Mouse (Mus musculus) midbrain, embryonic 15.5 days (tissue): ENCODE results near the gene Tle1. TPM values are rescaled to one million over a fixed set of nuclear protein-coding genes. Genes with fewer than 3 reads are reported as not detected.

Experiments
- ATAC-seq: fragments of 200-750 bp; cut with Nextera tagmentation; replicated peaks from 2 replicates; pipeline ENCODE4 v1.8.0; 2017; ENCODE audit warnings: moderate TSS enrichment
- H3K27ac ChIP-seq: fragments of 300-500 bp; sonication (generic); 2 replicates; pipeline ENCODE4 v1.5.1; 2015; ENCODE audit warnings: mild to moderate bottlenecking, inconsistent platforms
- H3K27me3 ChIP-seq: fragments of 300-500 bp; sonication (generic); replicated peaks from 2 replicates; pipeline ENCODE4 v1.6.1; 2015; ENCODE audit warnings: inconsistent platforms
- H3K36me3 ChIP-seq: fragments of 300-500 bp; sonication (generic); replicated peaks from 2 replicates; pipeline ENCODE4 v1.6.1; 2015; ENCODE audit warnings: inconsistent platforms
- H3K4me1 ChIP-seq: fragments of 300-500 bp; sonication (generic); 2 replicates; pipeline ENCODE4 v1.6.1; 2015; ENCODE audit warnings: inconsistent platforms
- H3K4me2 ChIP-seq: fragments of 300-500 bp; sonication (generic); 2 replicates; pipeline ENCODE4 v1.6.1; 2015; ENCODE audit warnings: inconsistent platforms, mild to moderate bottlenecking, moderate library complexity
- H3K4me3 ChIP-seq: fragments of 300-500 bp; sonication (generic); 2 replicates; pipeline ENCODE4 v1.5.1; 2015; ENCODE audit warnings: mild to moderate bottlenecking, inconsistent platforms
- H3K9ac ChIP-seq: fragments of 300-500 bp; sonication (generic); 2 replicates; pipeline ENCODE4 v1.6.1; 2015; ENCODE audit warnings: mild to moderate bottlenecking, inconsistent platforms
- H3K9me3 ChIP-seq: fragments of 300-500 bp; sonication (generic); 2 replicates; pipeline ENCODE4 v1.6.1; 2016; ENCODE audit warnings: inconsistent platforms
- WGBS: fragments of 180-500 bp; shearing (Covaris S2); methylation state at CpG from one replicate; pipeline ENCODE4 v1.1.7; 2015; ENCODE audit warnings: mixed read lengths; 5-methylcytosine and 5-hydroxymethylcytosine counted together
- polyA plus RNA-seq: library from polyadenylated mRNA; unstranded; fragments of >200 nt; fragmentation: Nextera tagmentation; extraction: Ambion mirVana; gene quantifications from 2 replicates; pipeline ENCODE4 v1.2.1, GENCODE M21; 2015

Tle1 gene
- polyA plus RNA-seq, result 32.7 and 39.4 TPM in 2 replicates

DNA sequence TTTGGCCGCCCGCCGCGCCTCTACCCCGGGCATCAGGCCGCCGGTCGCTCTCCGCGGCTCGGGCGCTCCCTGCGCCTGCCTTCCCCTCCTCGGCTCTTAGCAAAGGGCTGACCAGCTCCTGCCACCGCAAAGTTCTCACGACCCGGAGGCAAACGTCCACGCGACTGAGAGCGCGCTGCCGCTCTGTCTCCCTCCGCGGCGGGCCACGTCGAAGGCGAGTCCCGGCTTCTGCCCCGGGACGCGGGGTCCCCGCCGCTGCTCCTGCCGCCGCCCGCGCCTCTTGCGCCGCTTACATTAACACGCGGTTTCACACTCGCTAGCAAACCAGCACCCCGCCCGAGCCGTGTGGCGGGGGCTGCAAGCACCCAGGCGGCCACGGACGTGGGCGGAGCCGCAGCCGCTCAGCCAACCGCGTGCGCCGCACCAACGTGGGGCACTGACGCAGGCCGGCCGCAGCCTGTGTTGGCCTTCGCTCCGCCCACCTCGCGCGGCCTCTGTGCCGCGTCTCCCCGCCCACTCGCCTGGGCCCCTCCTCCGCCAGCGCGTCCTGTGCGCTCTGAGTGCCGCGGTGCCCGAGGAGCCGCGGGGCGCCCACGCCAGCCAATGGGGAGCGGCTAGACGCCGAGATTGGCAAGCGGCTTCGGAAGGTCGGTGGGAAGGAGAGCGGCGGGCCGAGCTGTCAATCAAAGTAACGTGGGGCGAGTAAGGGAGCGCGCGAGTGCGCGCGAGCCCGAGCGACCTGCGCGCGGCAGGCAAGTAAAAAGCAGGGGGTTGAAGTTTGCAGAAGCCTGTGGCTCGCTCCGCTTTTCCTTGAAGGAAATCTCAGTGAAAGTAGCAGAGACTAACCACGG is at the start of gene Tle1:
Gene Tle1, minus strand, starts transcription at position 361 of the 851 bp plus-strand sequence.
- peak within 1 kb of the TSS; percentile 83 for H3K4me2 ChIP-seq
- peaks cover 4% of the 10 kb centered on the region; the same call in 1 of the 2 replicates for H3K27me3 ChIP-seq
- H3K9me3 ChIP-seq, result no peaks in the 10 kb centered on the region
- peak within 1 kb of the TSS; percentile 97 for H3K4me3 ChIP-seq
- H3K4me1 ChIP-seq, result peaks cover 48% of the 10 kb centered on the region
- H3K27ac ChIP-seq, result peak within 1 kb of the TSS; percentile 96
- ATAC-seq, result peak; percentile 97
- 0% methylated on average over 106 of the region's 107 CpGs for WGBS
- H3K36me3 ChIP-seq, result no peaks in the 10 kb centered on the region
- peak within 1 kb of the TSS; percentile 91 for H3K9ac ChIP-seq

DNA sequence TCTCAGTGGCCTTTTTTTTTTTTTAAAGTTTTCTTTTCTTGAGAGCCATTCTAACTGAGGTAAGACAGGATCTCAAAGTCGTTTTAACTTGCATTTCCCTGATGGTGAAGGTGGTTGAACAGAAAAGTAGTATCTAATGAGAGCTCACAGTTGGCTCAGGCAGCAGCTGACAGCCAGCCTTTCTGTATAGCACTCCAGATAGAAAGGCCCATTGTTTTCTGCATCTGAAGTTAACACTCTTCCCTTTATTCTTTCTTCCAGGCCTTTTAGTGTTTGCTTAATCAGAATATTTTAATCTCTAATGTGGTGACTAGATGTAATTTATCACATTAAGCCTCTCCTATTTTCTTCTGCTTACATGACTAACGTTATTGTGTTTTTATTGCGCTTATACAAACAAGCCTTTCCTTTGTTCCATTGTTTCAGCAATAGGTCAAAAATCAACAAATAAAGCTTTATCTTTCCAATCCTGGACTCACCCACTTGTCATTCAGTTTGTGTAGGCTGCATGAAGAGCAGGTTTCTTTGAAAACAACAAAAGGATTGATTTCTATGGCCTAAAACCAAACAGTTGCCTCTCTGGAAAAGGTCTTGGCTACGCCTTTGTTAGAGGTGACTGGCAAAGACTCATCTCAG is 33.0 kb upstream of the Tle1 start:
- no peak overlapping the region for H3K27ac ChIP-seq
- WGBS, result 9% methylated on average over 4 of the region's 4 CpGs
- H3K4me3 ChIP-seq, result no peak overlapping the region
- H3K9me3 ChIP-seq, result no peaks in the 10 kb centered on the region
- ATAC-seq, result no peak
- no peak overlapping the region for H3K4me2 ChIP-seq
- no peaks in the 10 kb centered on the region for H3K27me3 ChIP-seq
- no peaks in the 10 kb centered on the region for H3K4me1 ChIP-seq
- H3K9ac ChIP-seq, result no peak overlapping the region
- H3K36me3 ChIP-seq, result no peaks in the 10 kb centered on the region

DNA sequence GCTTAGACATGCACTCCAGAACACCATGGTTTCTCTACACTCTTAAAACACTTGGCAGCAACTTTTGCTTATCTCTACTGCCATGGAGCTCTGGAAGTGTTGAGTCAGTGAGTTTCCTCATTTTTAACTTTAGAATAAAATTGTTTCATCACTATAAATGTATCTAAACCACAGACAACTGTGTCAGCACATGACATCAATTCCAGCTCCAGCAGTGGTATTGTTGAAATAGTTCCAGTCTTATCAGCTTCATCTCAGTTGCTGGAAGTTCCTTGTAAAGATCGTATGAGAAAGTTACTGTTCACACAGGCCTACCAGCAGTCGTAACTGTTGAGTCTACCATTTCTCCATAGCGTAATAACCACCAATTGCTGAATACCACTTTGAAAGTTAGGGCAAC is 31.5 kb upstream of the Tle1 start:
- no peak for ATAC-seq
- Histone ChIP-seq H3K9ac (no peak overlapping the region), H3K27me3 (no peaks in the 10 kb centered on the region), H3K4me3 (no peak overlapping the region), H3K36me3 (no peaks in the 10 kb centered on the region), H3K4me1 (no peaks in the 10 kb centered on the region), H3K9me3 (no peaks in the 10 kb centered on the region), H3K27ac (no peak overlapping the region), H3K4me2 (no peak overlapping the region)
- WGBS, result 92% methylated on average over 3 of the region's 3 CpGs

DNA sequence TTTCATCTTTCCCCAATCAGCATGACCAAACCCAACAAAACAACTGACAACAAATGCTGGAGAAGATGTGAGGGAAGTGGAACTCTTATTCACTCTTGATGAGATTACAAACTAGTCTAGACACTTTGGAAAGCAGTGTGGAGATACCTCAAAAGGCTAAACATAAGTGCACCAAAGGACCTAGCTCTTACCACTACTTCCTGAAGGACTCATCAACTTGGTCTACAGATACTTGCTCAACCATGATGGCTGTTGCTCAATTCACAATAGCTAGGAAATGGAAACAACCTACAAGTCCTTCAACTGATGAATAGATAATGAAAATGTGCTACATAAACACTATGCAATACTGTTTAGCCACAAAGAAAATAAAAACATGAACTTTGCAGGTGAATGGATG is 30.1 kb upstream of the Tle1 start:
- no peak overlapping the region for H3K9ac ChIP-seq
- no peaks in the 10 kb centered on the region for H3K9me3 ChIP-seq
- no peaks in the 10 kb centered on the region for H3K27me3 ChIP-seq
- no peak overlapping the region for H3K4me3 ChIP-seq
- H3K36me3 ChIP-seq, result no peaks in the 10 kb centered on the region
- H3K27ac ChIP-seq, result no peak overlapping the region
- no peak for ATAC-seq
- H3K4me1 ChIP-seq, result no peaks in the 10 kb centered on the region
- no peak overlapping the region for H3K4me2 ChIP-seq

DNA sequence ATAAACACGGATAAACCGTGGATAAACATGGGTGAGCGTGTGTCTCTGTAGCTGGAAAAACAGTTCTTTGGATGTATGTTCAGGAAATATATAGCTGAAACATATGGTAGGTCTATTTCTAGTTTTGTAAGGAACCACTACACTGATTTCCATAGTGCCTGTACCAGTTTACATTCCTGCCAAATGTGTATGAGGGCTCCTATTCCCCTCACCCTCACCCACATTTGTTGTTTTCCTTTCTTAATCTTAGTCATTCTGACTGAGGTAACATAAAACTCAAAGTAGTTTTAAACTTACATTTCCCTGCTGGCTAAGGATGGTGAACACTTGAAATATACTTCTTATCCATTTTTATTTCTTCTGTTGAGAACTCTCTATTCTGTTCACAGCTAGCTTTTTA is 20.9 kb upstream of the Tle1 start:
- 95% methylated on average over 3 of the region's 3 CpGs for WGBS
- Histone ChIP-seq H3K27me3 (no peaks in the 10 kb centered on the region), H3K4me3 (no peak overlapping the region), H3K27ac (no peak overlapping the region), H3K36me3 (no peaks in the 10 kb centered on the region), H3K4me1 (no peaks in the 10 kb centered on the region), H3K9me3 (no peaks in the 10 kb centered on the region), H3K9ac (no peak overlapping the region), H3K4me2 (no peak overlapping the region)
- no peak for ATAC-seq

DNA sequence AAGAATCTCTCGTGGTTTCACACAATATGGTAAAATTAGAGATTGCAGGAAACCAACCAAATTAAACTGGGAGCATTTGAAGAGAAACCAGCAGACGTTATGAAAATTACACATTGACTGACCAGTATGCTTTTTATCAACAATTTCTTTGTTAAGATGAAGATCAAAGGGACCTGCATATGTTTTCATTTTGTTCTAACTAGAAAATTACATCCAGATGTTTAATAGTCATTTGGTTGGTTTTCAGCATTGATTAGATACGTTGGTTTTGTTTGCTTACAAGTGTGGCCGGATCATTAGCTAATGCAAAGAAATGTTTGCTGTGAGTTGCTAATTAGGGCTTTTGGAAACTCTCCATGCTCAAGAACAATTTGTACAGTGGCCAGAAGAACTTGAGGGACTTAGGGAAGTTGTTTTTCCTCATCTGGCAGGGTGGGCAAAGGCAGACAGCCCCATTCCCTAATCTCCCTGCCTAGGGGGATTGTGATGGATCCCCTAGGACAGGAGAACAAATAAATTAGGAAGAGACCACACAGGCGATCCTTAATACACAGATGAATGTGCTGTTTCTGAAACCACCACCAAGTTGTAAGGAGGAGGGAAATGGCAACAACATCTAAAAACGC is 3.8 kb upstream of the Tle1 start:
- Histone ChIP-seq H3K4me2 (peak overlapping the region; percentile 83; the same call in 1 of the 2 replicates), H3K4me1 (peaks cover 25% of the 10 kb centered on the region), H3K27me3 (peaks cover 4% of the 10 kb centered on the region; the same call in 1 of the 2 replicates), H3K36me3 (no peaks in the 10 kb centered on the region), H3K9me3 (no peaks in the 10 kb centered on the region), H3K27ac (no peak overlapping the region), H3K9ac (no peak overlapping the region), H3K4me3 (peak overlapping the region; percentile 15; the same call in 1 of the 2 replicates)
- 24% methylated on average over 6 of the region's 6 CpGs for WGBS
- ATAC-seq, result no peak

DNA sequence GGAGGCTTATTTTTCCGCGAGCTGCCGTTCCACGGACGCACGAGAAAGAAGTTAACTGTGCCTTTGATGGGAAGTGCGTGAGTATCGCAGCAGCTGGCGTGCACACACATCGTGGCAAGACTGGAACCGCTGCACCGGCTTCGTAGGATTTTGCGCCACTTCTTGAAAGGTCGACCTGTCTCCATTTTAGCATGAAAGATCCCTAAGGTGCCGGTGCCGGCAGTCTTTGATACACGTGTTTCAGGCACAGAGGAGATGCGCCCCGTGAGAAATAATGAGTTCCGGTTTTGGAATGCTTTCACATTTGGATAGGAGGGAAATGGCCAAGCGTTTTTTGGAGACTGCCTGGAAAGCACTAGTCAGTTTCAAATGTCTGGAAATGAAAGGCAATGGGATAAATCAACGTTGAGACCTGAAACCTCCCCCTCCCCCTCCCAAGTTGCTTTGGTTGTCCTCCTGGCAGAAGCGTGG is 837 bp upstream of the Tle1 start:
- H3K4me3 ChIP-seq, result peak overlapping the region; percentile 97
- under 1% methylated on average over 24 of the region's 24 CpGs for whole genome bisulfite sequencing
- H3K36me3 ChIP-seq, result no peaks in the 10 kb centered on the region
- peaks cover 4% of the 10 kb centered on the region; the same call in 1 of the 2 replicates for H3K27me3 ChIP-seq
- H3K4me2 ChIP-seq, result peak overlapping the region; percentile 83
- H3K27ac ChIP-seq, result peak overlapping the region; percentile 96
- peak; percentile 8; the same call in 1 of the 2 replicates for ATAC-seq
- peak overlapping the region; percentile 47 for H3K9ac ChIP-seq
- H3K4me1 ChIP-seq, result peaks cover 44% of the 10 kb centered on the region
- no peaks in the 10 kb centered on the region for H3K9me3 ChIP-seq

DNA sequence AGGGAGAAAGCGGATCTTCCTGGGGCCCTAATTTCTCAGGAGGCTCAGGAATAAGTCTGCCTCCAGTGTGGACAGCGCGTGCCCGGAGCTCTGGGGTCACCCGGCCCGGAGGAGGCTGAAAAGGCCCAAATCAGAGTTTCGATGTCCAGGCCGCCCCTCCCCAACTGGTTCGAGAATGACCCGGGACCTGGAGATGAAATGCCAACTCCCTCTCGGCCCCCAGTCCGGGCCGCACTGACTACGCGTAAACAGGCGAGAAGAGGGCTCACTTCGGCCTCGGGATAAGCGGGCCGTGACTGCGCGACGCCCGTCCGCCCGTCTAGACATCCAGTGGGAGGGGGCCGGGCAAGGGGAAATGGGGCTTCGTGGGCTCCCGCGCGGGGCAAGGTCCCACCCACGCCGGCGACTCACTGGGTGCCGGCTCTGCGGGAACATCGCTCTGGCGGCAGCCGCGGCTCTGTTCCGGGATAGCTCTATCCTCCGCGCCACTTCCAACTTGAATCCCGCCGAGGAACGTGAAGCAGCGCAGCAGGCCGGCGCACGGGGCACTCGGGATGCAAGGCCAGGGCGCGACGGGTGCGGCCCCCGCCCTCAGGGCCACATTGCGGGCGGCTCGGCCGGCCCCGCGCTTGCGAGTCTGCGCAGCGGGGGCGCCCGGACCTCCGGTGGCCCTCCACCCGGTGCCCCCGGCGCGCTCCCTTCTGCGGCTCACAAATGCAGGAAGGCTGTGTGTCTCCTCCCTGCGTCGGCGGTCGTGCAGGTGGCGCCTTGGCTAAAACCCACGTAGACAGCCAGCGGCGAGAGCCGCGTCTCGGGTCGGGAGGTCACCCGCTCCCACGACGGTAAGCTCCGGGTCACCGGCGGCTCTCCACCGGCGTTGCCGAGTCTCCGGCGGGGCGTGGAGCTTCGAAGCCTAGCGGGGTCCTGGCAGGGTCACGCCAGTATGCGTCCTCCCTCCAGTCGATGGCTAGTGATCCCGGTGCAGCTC is 854 bp downstream of the Tle1 start:
- Histone ChIP-seq H3K27ac (peak overlapping the region; percentile 96), H3K27me3 (peaks cover 4% of the 10 kb centered on the region; the same call in 1 of the 2 replicates), H3K9ac (peak overlapping the region; percentile 91), H3K36me3 (no peaks in the 10 kb centered on the region), H3K4me1 (peaks cover 51% of the 10 kb centered on the region), H3K4me2 (peak overlapping the region; percentile 83), H3K4me3 (peak overlapping the region; percentile 97), H3K9me3 (no peaks in the 10 kb centered on the region)
- ATAC-seq, result peak; percentile 3
- under 1% methylated on average over 103 of the region's 103 CpGs for WGBS

DNA sequence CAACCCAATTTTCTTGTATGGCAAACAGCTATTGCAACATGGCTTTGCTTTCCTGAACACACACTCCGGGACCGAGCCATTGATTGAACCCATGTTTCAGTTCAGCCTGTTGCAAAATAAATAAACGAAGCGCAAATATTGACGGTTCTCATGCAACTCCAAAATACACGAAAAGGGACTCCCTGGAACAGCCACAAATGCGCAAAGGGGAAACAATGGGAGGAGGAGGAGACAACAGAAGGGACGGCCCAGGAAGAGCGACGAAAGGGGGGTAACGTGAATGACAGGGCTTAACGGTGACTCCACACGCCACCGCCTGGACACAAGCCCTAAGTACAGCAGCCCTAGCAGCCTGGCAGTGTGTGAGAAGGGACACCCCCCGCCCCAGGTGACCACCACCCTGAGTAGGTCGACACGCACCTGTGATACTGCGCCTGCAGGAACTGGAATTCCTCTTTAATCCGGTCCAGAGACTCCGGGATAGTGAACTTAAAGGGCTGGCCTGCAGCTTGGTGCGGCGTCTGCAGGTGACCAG is 1.8 kb downstream of the Tle1 start:
- H3K27ac ChIP-seq, result peak overlapping the region; percentile 96
- H3K4me1 ChIP-seq, result peaks cover 51% of the 10 kb centered on the region
- ATAC-seq, result peak; percentile 22
- H3K9me3 ChIP-seq, result no peaks in the 10 kb centered on the region
- no peaks in the 10 kb centered on the region for H3K36me3 ChIP-seq
- peak overlapping the region; percentile 83 for H3K4me2 ChIP-seq
- peak overlapping the region; percentile 91 for H3K9ac ChIP-seq
- H3K27me3 ChIP-seq, result no peaks in the 10 kb centered on the region
- peak overlapping the region; percentile 97 for H3K4me3 ChIP-seq
- WGBS, result under 1% methylated on average over 22 of the region's 22 CpGs

DNA sequence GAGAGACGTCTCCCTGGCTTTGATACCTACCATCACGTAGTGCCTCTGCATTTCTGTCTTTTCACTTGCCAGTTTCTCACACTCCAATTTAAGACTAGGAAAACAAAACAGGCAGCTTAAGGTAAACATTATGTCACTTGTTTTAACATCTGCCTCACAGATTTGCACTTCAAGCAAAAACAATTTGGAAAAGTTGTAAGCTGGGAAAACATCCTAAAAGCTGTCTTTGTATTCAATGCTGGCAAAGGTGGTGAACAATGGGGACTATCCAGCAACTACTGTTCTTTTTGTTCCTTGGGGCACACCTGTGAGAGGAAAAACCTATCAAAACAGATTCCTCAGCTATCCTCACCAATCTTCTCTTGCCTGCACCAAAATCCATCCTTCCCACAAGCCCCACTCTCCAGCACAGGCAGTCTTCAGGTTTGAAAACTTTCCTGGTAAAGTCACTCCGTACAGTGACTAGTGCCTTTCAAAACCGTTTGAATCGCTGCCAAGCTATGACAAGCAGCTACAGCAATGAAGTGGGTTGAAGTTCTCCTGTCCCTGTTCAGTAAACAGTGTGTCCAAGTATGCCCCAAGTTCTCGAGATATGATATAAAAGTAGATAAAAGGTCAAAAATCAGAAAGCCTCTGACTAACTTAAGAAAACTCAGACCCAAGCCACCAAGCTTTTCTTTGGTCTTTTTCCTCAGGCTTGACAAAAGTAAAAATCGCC is 2.7 kb downstream of the Tle1 start:
- no peak for ATAC-seq
- Histone ChIP-seq H3K4me1 (peaks cover 54% of the 10 kb centered on the region), H3K27ac (peak overlapping the region; percentile 96; the same call in 1 of the 2 replicates), H3K36me3 (no peaks in the 10 kb centered on the region), H3K4me3 (peak overlapping the region; percentile 97), H3K9me3 (no peaks in the 10 kb centered on the region), H3K9ac (peak overlapping the region; percentile 91), H3K27me3 (no peaks in the 10 kb centered on the region), H3K4me2 (peak overlapping the region; percentile 83)
- WGBS, result 7% methylated on average over 7 of the region's 7 CpGs
